Mouse (Mus musculus): ENCODE results near the gene Sec14l1. TPM values are rescaled to one million over a fixed set of nuclear protein-coding genes. Genes with fewer than 3 reads are reported as not detected.
A peak's percentile ranks its signal among the peaks of the same experiment; 100 is the strongest.
"Not testable (repeated sequence)": the region's sequence is repeated elsewhere in the genome, so short reads cannot be mapped to it uniquely, and the experiment has no call there.

Sec14l1 gene
- 41.1 and 42.7 TPM in 2 replicates for polyA plus RNA-seq (2014; fragmentation: Nextera tagmentation; extraction: Ambion mirVana)

DNA sequence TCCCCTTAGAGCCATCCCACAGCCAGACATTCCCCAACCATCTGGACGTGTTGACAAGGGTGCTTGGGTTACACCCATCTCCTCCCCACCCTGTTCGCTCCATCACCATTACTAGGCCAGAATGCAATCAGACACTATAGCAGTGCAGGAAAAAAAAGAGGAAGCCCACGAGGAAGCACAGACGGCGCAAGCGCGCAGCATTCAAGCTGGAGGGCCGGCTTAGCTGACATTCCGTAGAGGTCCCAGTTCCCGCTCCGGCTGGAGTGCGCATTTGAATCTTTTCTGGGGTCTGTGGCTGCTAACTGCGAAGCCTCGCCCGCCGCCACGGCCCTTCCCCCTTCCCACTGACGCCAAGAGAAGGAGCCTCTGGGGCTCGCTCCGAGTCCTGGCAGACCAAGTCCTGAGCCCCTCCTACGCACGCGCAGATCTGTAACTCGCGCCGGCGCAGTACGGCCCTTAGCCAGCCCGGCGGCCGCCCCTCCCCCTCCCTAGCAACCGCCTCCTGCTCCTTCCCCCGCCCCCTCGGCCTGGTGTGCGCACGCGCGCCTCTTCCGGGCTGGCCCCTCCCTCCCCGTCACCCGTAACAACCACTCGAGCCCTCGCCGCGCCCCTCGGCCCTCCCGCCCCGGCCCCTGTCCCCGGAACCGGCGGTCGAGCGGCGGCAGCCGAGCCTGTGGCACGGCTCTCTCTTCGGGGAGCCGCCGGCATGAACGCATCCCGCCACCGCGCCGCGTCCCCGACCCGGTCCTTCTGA, at the start of gene Sec14l1:
Sec14l1 (plus strand) TSS at position 577 of the 754 bp plus-strand sequence.
- Histone ChIP-seq H3K4me3 (ENCODE audit: low read depth, low read length) (peak within 1 kb of the TSS; percentile 88), H3K4me1 (ENCODE audit: control insufficient read depth, insufficient read depth, low read length) (peaks cover 41% of the 10 kb centered on the region), H3K36me3 (ENCODE audit: control insufficient read depth, insufficient read depth, low read length) (peaks cover 5% of the 10 kb centered on the region; the same call in 1 of the 2 replicates), H3K9me3 (ENCODE audit: control insufficient read depth, low read depth, low read length) (no peaks in the 10 kb centered on the region), H3K27me3 (ENCODE audit: control insufficient read depth, insufficient read depth, low read length) (no peaks in the 10 kb centered on the region), H3K27ac (ENCODE audit: low read length) (peak within 1 kb of the TSS; percentile 97), H3K4me2 (replicated peaks; ENCODE audit: low read depth, low read length) (peak within 1 kb of the TSS; percentile 74), H3K9ac (replicated peaks; ENCODE audit: low read depth, low read length) (peak within 1 kb of the TSS; percentile 79)
- peak; percentile 94 for ATAC-seq (ENCODE audit: insufficient number of reproducible peaks, insufficient read depth, low FRiP score, low read depth)
- WGBS: under 1% methylated on average over 66 of the region's 67 CpGs

GRCm38 (mm10) chr11:117065602-117066001, 49.4 kb upstream of the Sec14l1 start:
- not testable (repeated sequence) for H3K27ac ChIP-seq (ENCODE audit: low read length); H3K9me3 ChIP-seq (ENCODE audit: control insufficient read depth, low read depth, low read length); H3K4me3 ChIP-seq (ENCODE audit: low read depth, low read length); H3K4me2 ChIP-seq (replicated peaks; ENCODE audit: low read depth, low read length); H3K36me3 ChIP-seq (ENCODE audit: control insufficient read depth, insufficient read depth, low read length); ATAC-seq (ENCODE audit: insufficient number of reproducible peaks, insufficient read depth, low FRiP score, low read depth); H3K9ac ChIP-seq (replicated peaks; ENCODE audit: low read depth, low read length); H3K4me1 ChIP-seq (ENCODE audit: control insufficient read depth, insufficient read depth, low read length); H3K27me3 ChIP-seq (ENCODE audit: control insufficient read depth, insufficient read depth, low read length)
- 73% methylated on average over 5 of the region's 5 CpGs for WGBS

GRCm38 (mm10) chr11:117066738-117067137, 48.2 kb upstream of the Sec14l1 start:
- ATAC-seq (ENCODE audit: insufficient number of reproducible peaks, insufficient read depth, low FRiP score, low read depth): no peak
- Histone ChIP-seq H3K36me3 (ENCODE audit: control insufficient read depth, insufficient read depth, low read length) (no peaks in the 10 kb centered on the region), H3K4me1 (ENCODE audit: control insufficient read depth, insufficient read depth, low read length) (no peaks in the 10 kb centered on the region), H3K4me2 (replicated peaks; ENCODE audit: low read depth, low read length) (no peak overlapping the region), H3K27me3 (ENCODE audit: control insufficient read depth, insufficient read depth, low read length) (no peaks in the 10 kb centered on the region), H3K4me3 (ENCODE audit: low read depth, low read length) (no peak overlapping the region), H3K9me3 (ENCODE audit: control insufficient read depth, low read depth, low read length) (no peaks in the 10 kb centered on the region), H3K27ac (ENCODE audit: low read length) (no peak overlapping the region), H3K9ac (replicated peaks; ENCODE audit: low read depth, low read length) (no peak overlapping the region)
- 61% methylated on average over 5 of the region's 5 CpGs for WGBS

- Histone ChIP-seq H3K27me3 (ENCODE audit: control insufficient read depth, insufficient read depth, low read length) (no peaks in the 10 kb centered on the region), H3K9me3 (ENCODE audit: control insufficient read depth, low read depth, low read length) (no peaks in the 10 kb centered on the region), H3K27ac (ENCODE audit: low read length) (no peak overlapping the region), H3K4me1 (ENCODE audit: control insufficient read depth, insufficient read depth, low read length) (no peaks in the 10 kb centered on the region), H3K4me3 (ENCODE audit: low read depth, low read length) (no peak overlapping the region), H3K4me2 (replicated peaks; ENCODE audit: low read depth, low read length) (no peak overlapping the region), H3K36me3 (ENCODE audit: control insufficient read depth, insufficient read depth, low read length) (no peaks in the 10 kb centered on the region), H3K9ac (replicated peaks; ENCODE audit: low read depth, low read length) (no peak overlapping the region)
- 82% methylated on average over 1 of the region's 1 CpGs for WGBS
- no peak for ATAC-seq (ENCODE audit: insufficient number of reproducible peaks, insufficient read depth, low FRiP score, low read depth)
These were observed 46.6 kb upstream of the Sec14l1 start for GRCm38 (mm10) chr11:117068332-117068731.

DNA sequence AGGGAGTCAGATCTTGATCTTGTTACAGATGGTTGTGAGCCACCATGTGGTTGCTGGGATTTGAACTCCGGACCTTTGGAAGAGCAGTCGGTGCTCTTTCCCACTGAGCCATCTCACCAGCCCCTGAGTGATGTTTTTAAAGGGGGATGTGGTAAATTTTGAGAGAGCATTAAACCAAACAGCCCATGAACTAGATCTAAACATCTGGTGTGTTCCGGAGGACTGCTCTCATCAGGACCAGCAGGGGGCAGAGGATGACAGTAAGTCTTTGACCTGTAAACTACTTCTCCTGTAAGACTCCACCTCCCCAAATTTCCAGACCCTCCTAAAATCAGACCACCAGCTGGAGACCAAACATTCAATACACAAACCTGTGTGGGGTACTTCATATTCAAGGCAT, 45.9 kb upstream of the Sec14l1 start:
- ATAC-seq (ENCODE audit: insufficient number of reproducible peaks, insufficient read depth, low FRiP score, low read depth): no peak
- H3K9ac ChIP-seq (replicated peaks; ENCODE audit: low read depth, low read length): no peak overlapping the region
- H3K9me3 ChIP-seq (ENCODE audit: control insufficient read depth, low read depth, low read length): no peaks in the 10 kb centered on the region
- H3K27me3 ChIP-seq (ENCODE audit: control insufficient read depth, insufficient read depth, low read length): no peaks in the 10 kb centered on the region
- WGBS: 74% methylated on average over 3 of the region's 3 CpGs
- H3K27ac ChIP-seq (ENCODE audit: low read length): no peak overlapping the region
- no peaks in the 10 kb centered on the region for H3K4me1 ChIP-seq (ENCODE audit: control insufficient read depth, insufficient read depth, low read length)
- no peak overlapping the region for H3K4me3 ChIP-seq (ENCODE audit: low read depth, low read length)
- H3K4me2 ChIP-seq (replicated peaks; ENCODE audit: low read depth, low read length): no peak overlapping the region
- H3K36me3 ChIP-seq (ENCODE audit: control insufficient read depth, insufficient read depth, low read length): no peaks in the 10 kb centered on the region

- Histone ChIP-seq H3K36me3 (ENCODE audit: control insufficient read depth, insufficient read depth, low read length) (no peaks in the 10 kb centered on the region), H3K27ac (ENCODE audit: low read length) (no peak overlapping the region), H3K4me2 (replicated peaks; ENCODE audit: low read depth, low read length) (no peak overlapping the region), H3K4me3 (ENCODE audit: low read depth, low read length) (no peak overlapping the region), H3K4me1 (ENCODE audit: control insufficient read depth, insufficient read depth, low read length) (no peaks in the 10 kb centered on the region), H3K27me3 (ENCODE audit: control insufficient read depth, insufficient read depth, low read length) (no peaks in the 10 kb centered on the region), H3K9me3 (ENCODE audit: control insufficient read depth, low read depth, low read length) (no peaks in the 10 kb centered on the region), H3K9ac (replicated peaks; ENCODE audit: low read depth, low read length) (no peak overlapping the region)
- WGBS: 56% methylated on average over 7 of the region's 7 CpGs
- no peak for ATAC-seq (ENCODE audit: insufficient number of reproducible peaks, insufficient read depth, low FRiP score, low read depth)
These were observed 44.3 kb upstream of the Sec14l1 start for GRCm38 (mm10) chr11:117070711-117071110.

DNA sequence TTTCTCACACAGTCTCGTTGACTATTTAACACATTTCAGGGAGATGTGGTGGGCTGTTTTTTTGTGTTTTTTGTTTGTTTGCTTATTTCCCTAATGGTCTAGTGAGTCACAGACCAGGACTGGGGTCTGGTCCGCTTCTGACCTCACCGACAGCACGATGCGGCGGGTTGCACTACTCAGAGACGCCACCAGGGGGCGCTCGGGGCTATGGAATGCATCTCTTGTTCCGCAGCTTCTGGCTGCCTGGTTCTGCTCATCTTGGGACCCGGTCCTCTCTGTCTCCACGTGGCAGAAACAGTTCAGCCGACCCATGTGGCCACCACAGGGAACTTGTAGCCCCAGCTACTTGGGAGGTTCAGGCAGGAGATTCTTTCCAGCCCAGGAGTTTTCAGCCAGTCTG, 42.8 kb upstream of the Sec14l1 start:
- Histone ChIP-seq H3K9me3 (ENCODE audit: control insufficient read depth, low read depth, low read length) (no peaks in the 10 kb centered on the region), H3K27ac (ENCODE audit: low read length) (no peak overlapping the region), H3K36me3 (ENCODE audit: control insufficient read depth, insufficient read depth, low read length) (no peaks in the 10 kb centered on the region), H3K4me2 (replicated peaks; ENCODE audit: low read depth, low read length) (no peak overlapping the region), H3K9ac (replicated peaks; ENCODE audit: low read depth, low read length) (no peak overlapping the region), H3K27me3 (ENCODE audit: control insufficient read depth, insufficient read depth, low read length) (no peaks in the 10 kb centered on the region), H3K4me1 (ENCODE audit: control insufficient read depth, insufficient read depth, low read length) (peaks cover 5% of the 10 kb centered on the region; the same call in 1 of the 2 replicates), H3K4me3 (ENCODE audit: low read depth, low read length) (no peak overlapping the region)
- 2% methylated on average over 13 of the region's 13 CpGs for WGBS
- no peak for ATAC-seq (ENCODE audit: insufficient number of reproducible peaks, insufficient read depth, low FRiP score, low read depth)

- H3K4me2 ChIP-seq (replicated peaks; ENCODE audit: low read depth, low read length): no peak overlapping the region
- peaks cover 13% of the 10 kb centered on the region for H3K4me1 ChIP-seq (ENCODE audit: control insufficient read depth, insufficient read depth, low read length)
- no peak for ATAC-seq (ENCODE audit: insufficient number of reproducible peaks, insufficient read depth, low FRiP score, low read depth)
- H3K36me3 ChIP-seq (ENCODE audit: control insufficient read depth, insufficient read depth, low read length): peaks cover 3% of the 10 kb centered on the region; the same call in 1 of the 2 replicates
- H3K4me3 ChIP-seq (ENCODE audit: low read depth, low read length): no peak overlapping the region
- no peak overlapping the region for H3K9ac ChIP-seq (replicated peaks; ENCODE audit: low read depth, low read length)
- 93% methylated on average over 9 of the region's 9 CpGs for WGBS
- H3K9me3 ChIP-seq (ENCODE audit: control insufficient read depth, low read depth, low read length): no peaks in the 10 kb centered on the region
- H3K27me3 ChIP-seq (ENCODE audit: control insufficient read depth, insufficient read depth, low read length): no peaks in the 10 kb centered on the region
- no peak overlapping the region for H3K27ac ChIP-seq (ENCODE audit: low read length)
These were observed 41.5 kb upstream of the Sec14l1 start for GRCm38 (mm10) chr11:117073426-117073825.

Data from stomach, embryonic 14.5 days (tissue).